Mouse (Mus musculus): ENCODE measurements around the gene Spsb4.
A peak's percentile ranks its signal among the peaks of the same experiment; 100 is the strongest.

Spsb4 gene

GRCm38 (mm10) chr9:96980037-96980997 lies 38.3 kb downstream of the Spsb4 start:
- no peak for DNase-seq (ENCODE audit: low read depth, low spot score)

GRCm38 (mm10) chr9:96979417-96980030 lies 39.1 kb downstream of the Spsb4 start:
- no peak for DNase-seq (ENCODE audit: low read depth, low spot score)

- no peak for DNase-seq (ENCODE audit: low read depth, low spot score)
These were observed 40.4 kb downstream of the Spsb4 start for GRCm38 (mm10) chr9:96978147-96978782.

GRCm38 (mm10) chr9:96977287-96978145 lies 41.1 kb downstream of the Spsb4 start:
- DNase-seq (ENCODE audit: low read depth, low spot score) = no peak

GRCm38 (mm10) chr9:96973091-96973490 lies 45.6 kb downstream of the Spsb4 start:
- no peak for DNase-seq (ENCODE audit: low read depth, low spot score)

GRCm38 (mm10) chr9:96971625-96972404 lies 46.8 kb downstream of the Spsb4 start:
- no peak for DNase-seq (ENCODE audit: low read depth, low spot score)

GRCm38 (mm10) chr9:96967516-96967915 lies 51.1 kb downstream of the Spsb4 start:
- no peak for DNase-seq (ENCODE audit: low read depth, low spot score)

GRCm38 (mm10) chr9:96966465-96966864 lies 52.2 kb downstream of the Spsb4 start:
- no peak for DNase-seq (ENCODE audit: low read depth, low spot score)

- DNase-seq (ENCODE audit: low read depth, low spot score) = no peak
These were observed 55.0 kb downstream of the Spsb4 start for GRCm38 (mm10) chr9:96963443-96964215.

GRCm38 (mm10) chr9:96962714-96963113 lies 55.9 kb downstream of the Spsb4 start:
- DNase-seq (ENCODE audit: low read depth, low spot score) = no peak

- DNase-seq (ENCODE audit: low read depth, low spot score) = no peak
These were observed 56.5 kb downstream of the Spsb4 start for GRCm38 (mm10) chr9:96961986-96962701.

- peak; percentile 45 for DNase-seq (ENCODE audit: low read depth, low spot score)
These were observed 57.6 kb downstream of the Spsb4 start for GRCm38 (mm10) chr9:96961006-96961405.

- no peak for DNase-seq (ENCODE audit: low read depth, low spot score)
These were observed 58.4 kb downstream of the Spsb4 start for GRCm38 (mm10) chr9:96960241-96960640.

- no peak for DNase-seq (ENCODE audit: low read depth, low spot score)
These were observed 59.2 kb downstream of the Spsb4 start for GRCm38 (mm10) chr9:96959469-96959868.

GRCm38 (mm10) chr9:96958009-96958615 lies 60.5 kb downstream of the Spsb4 start:
- DNase-seq (ENCODE audit: low read depth, low spot score) = no peak

- DNase-seq (ENCODE audit: low read depth, low spot score) = no peak
These were observed 61.3 kb downstream of the Spsb4 start for GRCm38 (mm10) chr9:96957298-96957865.

- no peak for DNase-seq (ENCODE audit: low read depth, low spot score)
These were observed 61.9 kb downstream of the Spsb4 start for GRCm38 (mm10) chr9:96956646-96957297.

Measured in WW6 (cell line).